Mouse (Mus musculus): ENCODE measurements around the gene Prss16.

DNA sequence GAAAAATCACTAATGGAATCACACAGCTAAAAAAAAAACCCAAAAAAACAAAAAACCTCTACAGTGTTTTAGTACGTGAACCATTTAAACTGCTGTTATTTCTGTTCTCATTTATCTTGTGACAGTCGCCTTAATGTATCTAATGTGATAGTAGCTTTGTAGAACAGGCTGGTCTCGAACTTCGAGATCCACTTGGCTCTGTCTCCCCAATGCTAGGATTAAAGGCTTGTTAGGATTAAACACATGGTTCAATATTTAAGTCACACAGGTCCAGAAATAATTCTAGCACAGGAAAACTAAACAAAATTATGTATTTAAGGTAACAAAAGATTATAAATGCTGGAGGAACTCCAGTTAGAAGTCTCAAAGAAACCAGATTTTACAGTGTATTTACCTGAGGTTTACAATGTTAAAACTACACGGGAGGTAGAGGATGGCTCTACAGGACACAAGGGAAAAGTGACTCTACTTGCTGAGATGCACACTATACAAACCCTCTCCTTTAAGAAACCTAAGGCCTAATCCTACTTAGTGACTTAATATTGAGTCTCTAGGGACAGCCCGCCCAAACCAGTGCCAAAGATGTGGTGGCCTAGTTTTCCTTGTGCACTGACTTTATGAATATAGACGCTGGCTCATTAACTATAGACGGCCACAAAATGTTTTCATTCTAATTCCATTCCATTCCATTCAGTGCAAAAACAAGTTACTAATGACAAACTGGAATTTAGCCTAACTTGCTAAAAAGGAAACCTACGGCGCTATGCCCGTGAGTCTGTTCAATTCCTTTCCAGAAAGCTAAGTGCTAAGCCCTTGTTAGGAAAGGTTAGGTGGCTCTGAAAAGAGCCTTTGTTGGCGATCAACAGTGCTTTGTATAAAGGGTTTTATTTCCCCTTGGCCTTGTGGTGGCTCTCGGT, 32.4 kb upstream of the Prss16 start:
- TF ChIP-seq POLR2A (IDR thresholded peaks at IDR 0.05; ENCODE audit: borderline replicate concordance, control insufficient read depth, low read depth, low read length) (no peak), CTCF (IDR thresholded peaks at IDR 0.05; ENCODE audit: control insufficient read depth, insufficient read depth, low read length) (no peak)

Measured in bone marrow, adult 2 months (tissue).